Mouse (Mus musculus) liver, embryonic 14.5 days (tissue): ENCODE measurements around the gene Serpinb6b.

Source experiments
- CTCF ChIP-seq: IDR thresholded peaks from 2 replicates; pipeline ENCODE4 v1.5.1; 2016; ENCODE audit warnings: antibody characterized with exemption, low read depth, control low read depth
- EP300 ChIP-seq: IDR thresholded peaks from 2 replicates; pipeline ENCODE4 v1.6.1; 2016; ENCODE audit warnings: antibody characterized with exemption, low read depth

DNA sequence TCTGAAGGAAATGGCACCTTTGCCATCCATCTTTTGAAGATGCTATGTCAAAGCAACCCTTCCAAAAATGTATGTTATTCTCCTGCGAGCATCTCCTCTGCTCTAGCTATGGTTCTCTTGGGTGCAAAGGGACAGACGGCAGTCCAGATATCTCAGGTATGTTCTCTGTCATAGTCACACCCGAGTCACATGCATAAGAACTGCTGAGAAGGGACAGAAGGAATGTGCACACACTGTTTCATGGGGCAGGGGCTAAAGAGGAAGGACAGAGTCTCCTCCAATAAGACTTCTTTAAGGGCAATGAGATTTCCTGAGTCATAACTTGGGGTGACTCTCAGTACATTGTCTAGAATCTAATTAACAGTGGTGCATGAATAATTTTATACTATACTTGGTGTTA is 41.5 kb downstream of the Serpinb6b start:
- no peak for TF ChIP-seq CTCF
- TF ChIP-seq EP300: no peak
